Mouse (Mus musculus) cerebellum, adult 9-11 months (tissue): ENCODE measurements around the gene Gm5460.

ENCODE experiments used
- DNase-seq: peaks from one replicate; pipeline ENCODE4 v3.0.0; 2022

Gene Gm5460

GRCm38 (mm10) chr14:34016381-34016780 lies at the start of gene Gm5460:
Gene Gm5460, plus strand, starts transcription at chr14:34016758.
- no peak for DNase-seq

- peak; percentile 37 for DNase-seq
Observed at GRCm38 (mm10) chr14:33972679-33973078, 43.9 kb upstream of the Gm5460 start.

DNA sequence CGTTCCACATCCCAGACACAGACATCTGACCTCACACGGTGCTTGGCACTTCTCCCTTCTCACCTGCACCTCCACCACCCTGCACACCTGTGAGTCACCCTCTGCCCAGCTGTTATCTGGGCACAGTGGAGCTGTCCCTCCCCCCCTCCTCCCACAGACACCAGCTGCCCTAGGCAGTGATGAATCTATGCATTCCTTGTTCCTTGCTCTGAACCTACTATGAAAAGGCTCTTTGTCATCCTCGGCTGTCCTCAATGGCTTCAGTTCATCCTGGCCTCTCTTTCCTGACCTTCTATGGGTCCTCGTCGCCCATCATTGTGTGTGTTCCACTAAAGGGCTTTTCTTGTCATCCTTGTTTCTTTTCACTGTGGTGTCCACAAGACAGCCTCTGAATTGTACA lies 41.8 kb upstream of the Gm5460 start:
- DNase-seq = no peak

DNA sequence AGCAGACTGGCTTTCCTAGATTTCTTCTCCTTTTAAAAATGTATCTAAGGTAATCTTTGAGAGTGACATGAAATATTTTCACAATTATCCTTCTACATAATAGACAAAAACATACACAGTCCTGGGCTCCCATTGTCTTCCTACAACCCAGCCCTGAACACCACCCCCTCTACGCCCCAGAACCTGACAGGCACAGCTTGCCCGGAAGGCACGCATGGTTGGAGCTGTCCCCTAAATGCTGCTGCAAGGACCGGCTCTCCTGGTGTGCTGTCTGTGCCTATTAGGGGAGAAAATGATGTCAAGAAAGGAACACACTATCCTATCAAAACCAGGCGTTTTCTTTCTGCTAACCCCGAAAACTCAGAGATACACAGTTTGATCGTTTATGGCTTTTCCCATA lies 38.8 kb upstream of the Gm5460 start:
- DNase-seq = peak; percentile 19

GRCm38 (mm10) chr14:33978604-33979059 lies 37.9 kb upstream of the Gm5460 start, which contains the start of gene Zfp488:
Gene Zfp488, minus strand, starts transcription at chr14:33978764.
- DNase-seq = peak; percentile 45

DNA sequence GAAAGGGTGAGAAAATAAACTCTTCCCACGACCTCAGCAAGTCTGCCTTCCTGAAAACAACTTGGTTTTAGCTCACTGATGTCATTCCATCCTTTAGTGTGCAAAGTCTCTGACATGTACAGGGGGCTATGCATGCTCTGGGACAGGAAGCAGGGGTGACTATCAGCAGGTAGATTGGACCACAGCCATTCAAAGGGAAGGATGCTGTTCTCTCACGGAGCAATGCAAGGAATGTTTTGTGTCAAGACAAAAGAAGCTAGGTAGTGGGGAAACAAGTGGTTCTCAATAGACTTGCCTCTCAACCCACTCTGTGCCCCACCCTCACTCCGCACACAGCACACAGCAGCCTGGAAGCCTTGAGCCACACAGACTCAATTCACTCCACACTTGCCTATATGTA lies 27.4 kb upstream of the Gm5460 start:
- DNase-seq = no peak

GRCm38 (mm10) chr14:33991971-33992370 lies 24.6 kb upstream of the Gm5460 start:
- peak; percentile 90 for DNase-seq

DNA sequence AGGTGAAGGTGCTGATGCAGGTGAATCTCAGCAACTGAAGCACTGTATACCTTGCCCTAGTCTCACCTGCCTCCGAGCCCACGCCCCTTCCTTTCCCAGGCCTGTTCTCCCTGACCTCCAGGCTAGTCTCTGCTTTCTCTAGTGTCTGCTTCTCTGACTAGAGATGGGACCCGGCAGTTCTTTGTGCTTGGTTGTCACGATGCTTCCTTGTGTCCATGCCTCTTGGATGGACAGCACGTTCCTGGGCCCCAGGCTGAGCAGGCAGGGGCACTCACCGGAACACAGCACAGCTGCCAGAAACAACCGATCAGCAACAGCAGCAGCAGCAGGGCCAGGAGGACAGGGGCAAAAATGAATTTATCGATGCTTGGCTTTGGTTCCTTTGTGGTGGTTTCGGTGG lies 23.5 kb upstream of the Gm5460 start:
- DNase-seq = no peak

DNA sequence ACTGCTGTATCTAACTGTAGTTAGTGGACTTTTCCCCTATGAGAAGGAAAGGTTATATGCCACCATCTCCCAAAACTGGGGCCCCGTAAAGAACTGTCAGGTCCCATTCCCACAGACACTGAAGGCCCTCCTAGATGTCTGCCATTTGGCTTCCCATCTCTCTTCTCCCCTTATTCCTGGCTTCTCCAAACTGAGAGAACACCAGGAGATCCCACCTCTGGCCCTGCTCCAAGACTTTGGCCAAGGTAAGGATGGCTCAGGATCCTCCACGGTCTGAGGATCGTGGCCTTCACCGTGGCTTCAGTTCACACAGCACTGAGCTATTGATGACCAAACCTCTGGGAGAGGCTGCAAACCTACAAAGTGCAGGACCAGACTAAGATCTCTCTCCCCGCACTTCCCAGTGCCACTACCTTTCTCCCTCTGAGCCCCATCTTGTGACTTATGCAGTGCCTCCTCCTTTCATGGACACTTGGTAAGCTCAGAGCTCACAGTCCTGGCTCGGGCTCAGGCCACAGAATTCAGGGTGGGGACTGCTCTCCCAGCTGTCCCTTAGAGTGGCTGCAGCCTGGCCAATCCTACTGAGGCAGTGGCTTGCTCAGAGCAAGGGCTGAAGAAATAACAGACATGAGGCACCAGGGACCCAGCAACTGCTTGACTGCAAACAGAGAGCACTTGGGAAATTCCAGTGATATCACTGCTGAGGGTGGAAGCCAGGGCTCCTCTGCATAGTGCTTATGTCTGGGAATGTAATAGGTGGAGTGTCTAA lies 22.9 kb upstream of the Gm5460 start:
- DNase-seq = peak; percentile 22

DNA sequence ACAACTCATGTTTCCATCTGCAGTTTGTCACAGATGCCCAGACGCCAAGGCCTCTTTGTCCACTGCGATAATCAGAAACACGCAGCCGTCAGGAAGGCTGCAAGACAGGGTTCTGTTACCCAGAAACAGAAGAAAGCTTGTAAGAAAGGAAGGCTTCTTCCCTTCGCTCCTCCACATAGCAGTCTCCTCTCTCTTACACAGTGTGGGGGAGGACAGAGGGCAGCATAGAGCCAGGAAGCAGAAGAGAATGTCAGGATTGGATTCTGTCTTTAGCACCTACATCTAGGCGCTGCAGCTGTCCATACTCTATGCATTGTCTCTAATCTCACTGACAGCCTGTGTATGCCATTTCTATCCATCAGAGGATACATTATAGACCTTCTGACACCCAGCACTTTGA lies 19.1 kb upstream of the Gm5460 start:
- DNase-seq = no peak

GRCm38 (mm10) chr14:34000076-34000475 lies 16.5 kb upstream of the Gm5460 start:
- no peak for DNase-seq

DNA sequence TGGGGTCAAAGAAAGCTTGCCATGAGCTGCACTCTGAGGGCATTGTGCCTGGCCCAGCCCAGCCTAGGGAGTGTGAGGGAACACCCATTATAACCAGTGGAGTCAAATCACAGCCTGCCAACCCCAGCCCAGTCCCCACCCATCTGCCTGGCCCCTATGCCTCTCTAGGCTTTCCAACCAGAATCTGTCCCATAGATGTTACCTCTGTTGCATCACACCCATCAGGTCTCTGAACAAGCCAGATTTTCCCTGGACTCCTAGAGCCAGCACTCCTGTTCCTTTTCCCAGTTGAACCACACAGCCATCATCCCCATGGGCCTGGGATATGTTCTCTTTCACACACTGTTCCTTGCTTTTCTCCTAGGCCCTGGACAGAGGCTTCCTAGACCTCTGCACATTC lies 15.1 kb upstream of the Gm5460 start:
- DNase-seq = no peak

- DNase-seq = no peak
Observed at GRCm38 (mm10) chr14:34002358-34002757, 14.2 kb upstream of the Gm5460 start.

GRCm38 (mm10) chr14:34015063-34015462 lies 1.5 kb upstream of the Gm5460 start, which contains the start of gene Gm30083:
Gene Gm30083, minus strand, starts transcription at chr14:34015182.
- DNase-seq = no peak

GRCm38 (mm10) chr14:34016938-34017337 lies 380 bp downstream of the Gm5460 start:
- DNase-seq = no peak

DNA sequence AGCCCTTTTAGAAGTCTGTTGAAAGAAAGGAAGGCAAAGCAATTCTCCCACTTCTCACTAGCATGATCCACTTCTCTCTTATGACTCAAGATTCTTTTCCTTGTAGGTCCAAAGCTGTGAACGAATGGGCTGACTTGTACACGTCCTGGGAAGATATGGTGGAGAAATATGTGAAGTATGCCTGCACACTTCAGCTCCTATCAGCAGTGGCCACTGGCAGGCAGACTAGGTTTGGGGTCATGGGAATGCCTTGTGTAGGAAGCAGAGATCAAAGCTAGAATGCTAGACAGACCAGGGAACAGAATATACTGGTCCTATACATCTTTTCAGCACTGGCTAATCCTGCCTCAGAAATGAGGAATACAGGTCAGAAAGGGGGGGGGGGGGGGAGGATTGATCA lies 10.2 kb downstream of the Gm5460 start:
- no peak for DNase-seq

- DNase-seq = no peak
Observed at GRCm38 (mm10) chr14:34033841-34034610, 17.5 kb downstream of the Gm5460 start.

- DNase-seq = no peak
Observed at GRCm38 (mm10) chr14:34041241-34041640, 24.7 kb downstream of the Gm5460 start.

DNA sequence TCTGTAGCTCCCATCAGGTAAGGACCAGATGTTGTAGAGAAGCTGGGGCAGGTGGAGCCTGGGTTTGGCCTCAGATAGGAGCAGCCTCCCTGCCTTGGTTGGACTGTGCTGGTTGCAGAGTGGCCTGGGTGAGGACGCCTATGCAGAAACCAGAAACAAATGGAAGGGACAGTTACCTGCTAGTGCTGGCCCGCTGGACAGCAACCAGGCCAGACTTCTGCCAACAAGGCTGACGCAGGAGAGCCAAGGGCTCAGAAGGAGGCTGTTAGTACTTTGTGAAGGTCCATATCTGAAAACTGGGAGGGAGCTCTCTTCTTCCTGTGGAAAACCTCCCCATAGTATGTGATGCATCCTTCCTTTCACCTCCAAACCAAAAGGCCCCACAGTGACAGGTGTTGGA lies 26.8 kb downstream of the Gm5460 start:
- DNase-seq = no peak

- no peak for DNase-seq
Observed at GRCm38 (mm10) chr14:34050101-34050779, 33.7 kb downstream of the Gm5460 start.

GRCm38 (mm10) chr14:34052516-34052915 lies 36.0 kb downstream of the Gm5460 start, which contains the start of gene Antxrl:
Gene Antxrl, plus strand, starts transcription at chr14:34052707.
- DNase-seq = no peak

DNA sequence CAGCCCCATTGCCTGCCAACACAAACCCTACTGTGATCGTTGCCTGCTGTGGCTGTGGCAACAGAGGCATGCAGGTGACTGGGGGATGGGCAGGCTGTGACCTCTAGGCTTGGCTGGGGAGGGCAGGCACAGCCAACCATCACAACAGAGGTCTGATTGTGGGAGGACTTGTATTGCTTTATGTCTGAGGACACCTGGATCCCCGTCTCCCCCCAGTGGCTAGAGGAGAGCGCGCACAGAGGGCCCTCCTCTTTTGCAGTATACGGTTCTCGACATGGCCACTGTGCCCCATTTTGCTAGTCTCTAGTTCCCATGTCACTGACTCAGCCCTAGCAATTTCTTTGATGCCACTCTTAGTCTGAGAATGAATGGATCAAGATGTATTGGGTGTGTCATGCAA lies 55.1 kb downstream of the Gm5460 start:
- no peak for DNase-seq

- DNase-seq = no peak
Observed at GRCm38 (mm10) chr14:34075346-34075745, 58.8 kb downstream of the Gm5460 start.
